Mouse (Mus musculus) intestine, embryonic 15.5 days (tissue): ENCODE data around the gene Flad1. TPM values are rescaled to one million over a fixed set of nuclear protein-coding genes. Genes with fewer than 3 reads are reported as not detected.

Experiments
- ATAC-seq: fragments of 200-750 bp; cut with Nextera tagmentation; 2 replicates; pipeline ENCODE4 v1.8.0; 2017; ENCODE audit warnings: moderate TSS enrichment, moderate library complexity
- H3K27ac ChIP-seq: fragments of 300-500 bp; sonication (generic); 2 replicates; pipeline ENCODE4 v1.5.1; 2015; ENCODE audit warnings: mild to moderate bottlenecking, inconsistent platforms
- H3K27me3 ChIP-seq: fragments of 300-500 bp; sonication (generic); replicated peaks from 2 replicates; pipeline ENCODE4 v1.6.1; 2015; ENCODE audit warnings: inconsistent platforms
- H3K36me3 ChIP-seq: fragments of 300-500 bp; sonication (generic); 2 replicates; pipeline ENCODE4 v1.6.1; 2015; ENCODE audit warnings: inconsistent platforms
- H3K4me1 ChIP-seq: fragments of 300-500 bp; sonication (generic); replicated peaks from 2 replicates; pipeline ENCODE4 v1.6.1; 2015; ENCODE audit warnings: inconsistent platforms
- H3K4me2 ChIP-seq: fragments of 300-500 bp; sonication (generic); replicated peaks from 2 replicates; pipeline ENCODE4 v1.6.1; 2015; ENCODE audit warnings: mild to moderate bottlenecking, inconsistent platforms
- H3K4me3 ChIP-seq: fragments of 300-500 bp; sonication (generic); replicated peaks from 2 replicates; pipeline ENCODE4 v1.5.1; 2015; ENCODE audit warnings: inconsistent platforms
- H3K9ac ChIP-seq: fragments of 300-500 bp; sonication (generic); 2 replicates; pipeline ENCODE4 v1.6.1; 2015; ENCODE audit warnings: inconsistent platforms
- H3K9me3 ChIP-seq: fragments of 300-500 bp; sonication (generic); 2 replicates; pipeline ENCODE4 v1.6.1; 2016; ENCODE audit warnings: inconsistent platforms
- WGBS: fragments of 180-500 bp; shearing (Covaris S2); methylation state at CpG from one replicate; pipeline ENCODE4 v1.1.7; 2015; 5-methylcytosine and 5-hydroxymethylcytosine counted together
- polyA plus RNA-seq: library from polyadenylated mRNA; unstranded; fragments of >200 nt; fragmentation: Nextera tagmentation; extraction: Ambion mirVana; gene quantifications from 2 replicates; pipeline ENCODE4 v1.2.1, GENCODE M21; 2015

Gene Flad1
- polyA plus RNA-seq, 1 experiment from 2014 or later, result 32.9 TPM

- no peak overlapping the region for H3K4me2 ChIP-seq
- H3K9ac ChIP-seq, result no peak overlapping the region
- no peaks in the 10 kb centered on the region for H3K27me3 ChIP-seq
- no peak for ATAC-seq
- peaks cover 14% of the 10 kb centered on the region; the same call in 1 of the 2 replicates for H3K36me3 ChIP-seq
- WGBS, result 62% methylated on average over 16 of the region's 16 CpGs
- 0 out of 2 replicates have a peak, but pooled peaks cover 6% of the 10 kb centered on the region for H3K4me1 ChIP-seq
- no peaks in the 10 kb centered on the region for H3K9me3 ChIP-seq
- H3K27ac ChIP-seq, result no peak overlapping the region
- H3K4me3 ChIP-seq, result no peak overlapping the region
Measured at GRCm38 (mm10) chr3:89408448-89408847, 3.2 kb downstream of the Flad1 start.

- Histone ChIP-seq H3K9ac (no peak overlapping the region), H3K4me3 (no peak overlapping the region), H3K36me3 (peaks cover 23% of the 10 kb centered on the region), H3K27ac (no peak overlapping the region), H3K4me2 (no peak overlapping the region), H3K27me3 (no peaks in the 10 kb centered on the region), H3K4me1 (0 out of 2 replicates have a peak, but pooled peaks cover 6% of the 10 kb centered on the region), H3K9me3 (no peaks in the 10 kb centered on the region)
- 85% methylated on average over 6 of the region's 6 CpGs for WGBS
- no peak for ATAC-seq
Measured at GRCm38 (mm10) chr3:89406887-89407286, 4.8 kb downstream of the Flad1 start.

GRCm38 (mm10) chr3:89402693-89403092 lies 9.0 kb downstream of the Flad1 start, which contains the start of gene Lenep:
TSS of gene Lenep (minus strand) at chr3:89402793.
- WGBS, result 82% methylated on average over 5 of the region's 5 CpGs
- no peaks in the 10 kb centered on the region for H3K4me1 ChIP-seq
- H3K9ac ChIP-seq, result no peak within 1 kb of the TSS
- H3K27me3 ChIP-seq, result no peaks in the 10 kb centered on the region
- no peak for ATAC-seq
- no peak within 1 kb of the TSS for H3K27ac ChIP-seq
- H3K4me3 ChIP-seq, result no peak within 1 kb of the TSS
- no peaks in the 10 kb centered on the region for H3K9me3 ChIP-seq
- H3K36me3 ChIP-seq, result peaks cover 19% of the 10 kb centered on the region
- no peak within 1 kb of the TSS for H3K4me2 ChIP-seq

- Histone ChIP-seq H3K27ac (no peak overlapping the region), H3K4me2 (no peak overlapping the region), H3K9ac (no peak overlapping the region), H3K27me3 (no peaks in the 10 kb centered on the region), H3K36me3 (peaks cover 19% of the 10 kb centered on the region), H3K4me1 (0 out of 2 replicates have a peak, but pooled peaks cover 5% of the 10 kb centered on the region), H3K9me3 (no peaks in the 10 kb centered on the region), H3K4me3 (no peak overlapping the region)
- no peak for ATAC-seq
- 89% methylated on average over 7 of the region's 7 CpGs for WGBS
Measured at GRCm38 (mm10) chr3:89401329-89401728, 10.3 kb downstream of the Flad1 start.

GRCm38 (mm10) chr3:89396654-89397005 lies 15.0 kb downstream of the Flad1 start:
- H3K27me3 ChIP-seq, result no peaks in the 10 kb centered on the region
- no peaks in the 10 kb centered on the region for H3K9me3 ChIP-seq
- H3K27ac ChIP-seq, result no peak overlapping the region
- under 1% methylated on average over 4 of the region's 4 CpGs for WGBS
- peak overlapping the region; percentile 61 for H3K4me3 ChIP-seq
- peaks cover 3% of the 10 kb centered on the region; the same call in 1 of the 2 replicates for H3K36me3 ChIP-seq
- H3K9ac ChIP-seq, result peak overlapping the region; percentile 52
- no peak for ATAC-seq
- peak overlapping the region; percentile 92 for H3K4me2 ChIP-seq
- H3K4me1 ChIP-seq, result peaks cover 32% of the 10 kb centered on the region

- H3K27ac ChIP-seq, result peak overlapping the region; percentile 93
- peak overlapping the region; percentile 52 for H3K9ac ChIP-seq
- peak overlapping the region; percentile 61 for H3K4me3 ChIP-seq
- peaks cover 38% of the 10 kb centered on the region for H3K4me1 ChIP-seq
- H3K9me3 ChIP-seq, result no peaks in the 10 kb centered on the region
- ATAC-seq, result no peak
- H3K4me2 ChIP-seq, result peak overlapping the region; percentile 92
- no peaks in the 10 kb centered on the region for H3K27me3 ChIP-seq
- H3K36me3 ChIP-seq, result peaks cover 3% of the 10 kb centered on the region; the same call in 1 of the 2 replicates
- 0% methylated on average over 44 of the region's 44 CpGs for WGBS
Measured at GRCm38 (mm10) chr3:89395806-89396653, 15.6 kb downstream of the Flad1 start.

- H3K4me1 ChIP-seq, result peaks cover 43% of the 10 kb centered on the region
- peak overlapping the region; percentile 92 for H3K4me2 ChIP-seq
- peaks cover 3% of the 10 kb centered on the region; the same call in 1 of the 2 replicates for H3K36me3 ChIP-seq
- no peaks in the 10 kb centered on the region for H3K27me3 ChIP-seq
- no peaks in the 10 kb centered on the region for H3K9me3 ChIP-seq
- H3K4me3 ChIP-seq, result peak overlapping the region; percentile 61
- H3K9ac ChIP-seq, result peak overlapping the region; percentile 52
- 3% methylated on average over 10 of the region's 10 CpGs for WGBS
- peak overlapping the region; percentile 93 for H3K27ac ChIP-seq
- no peak for ATAC-seq
Measured at GRCm38 (mm10) chr3:89395419-89395805, 16.3 kb downstream of the Flad1 start.

GRCm38 (mm10) chr3:89394894-89395256 lies 16.8 kb downstream of the Flad1 start:
- peak; percentile 48 for ATAC-seq

GRCm38 (mm10) chr3:89394006-89394893 lies 17.4 kb downstream of the Flad1 start, which contains the start of gene Zbtb7b:
TSS of gene Zbtb7b (minus strand) at chr3:89394776.
- peak; percentile 68 for ATAC-seq
- Histone ChIP-seq H3K4me3 (peak within 1 kb of the TSS; percentile 61), H3K9me3 (no peaks in the 10 kb centered on the region), H3K27ac (peak within 1 kb of the TSS; percentile 93), H3K4me1 (peaks cover 54% of the 10 kb centered on the region), H3K4me2 (peak within 1 kb of the TSS; percentile 92), H3K9ac (peak within 1 kb of the TSS; percentile 69), H3K36me3 (no peaks in the 10 kb centered on the region), H3K27me3 (no peaks in the 10 kb centered on the region)
- under 1% methylated on average over 36 of the region's 42 CpGs for WGBS

More at GRCm38 (mm10) chr3:89394894-89395256, 16.8 kb downstream of the Flad1 start:
- Histone ChIP-seq H3K36me3 (peaks cover 1% of the 10 kb centered on the region; the same call in 1 of the 2 replicates), H3K4me3 (peak overlapping the region; percentile 61), H3K9ac (peak overlapping the region; percentile 37), H3K27ac (peak overlapping the region; percentile 93), H3K4me2 (peak overlapping the region; percentile 92), H3K27me3 (no peaks in the 10 kb centered on the region), H3K4me1 (peaks cover 48% of the 10 kb centered on the region), H3K9me3 (no peaks in the 10 kb centered on the region)
- under 1% methylated on average over 12 of the region's 12 CpGs for whole genome bisulfite sequencing

GRCm38 (mm10) chr3:89393605-89394004 lies 18.1 kb downstream of the Flad1 start:
- H3K9me3 ChIP-seq, result no peaks in the 10 kb centered on the region
- H3K4me3 ChIP-seq, result peak overlapping the region; percentile 61
- H3K27ac ChIP-seq, result peak overlapping the region; percentile 93
- peak overlapping the region; percentile 92 for H3K4me2 ChIP-seq
- H3K9ac ChIP-seq, result peak overlapping the region; percentile 69
- under 1% methylated on average over 15 of the region's 15 CpGs for WGBS
- peaks cover 55% of the 10 kb centered on the region for H3K4me1 ChIP-seq
- H3K27me3 ChIP-seq, result no peaks in the 10 kb centered on the region
- no peaks in the 10 kb centered on the region for H3K36me3 ChIP-seq
- ATAC-seq, result peak; percentile 88

GRCm38 (mm10) chr3:89392871-89393311 lies 18.8 kb downstream of the Flad1 start:
- peak overlapping the region; percentile 61 for H3K4me3 ChIP-seq
- no peaks in the 10 kb centered on the region for H3K36me3 ChIP-seq
- H3K4me2 ChIP-seq, result peak overlapping the region; percentile 92
- H3K27me3 ChIP-seq, result no peaks in the 10 kb centered on the region
- H3K4me1 ChIP-seq, result peaks cover 61% of the 10 kb centered on the region
- ATAC-seq, result no peak
- 1% methylated on average over 20 of the region's 24 CpGs for WGBS
- peak overlapping the region; percentile 92 for H3K27ac ChIP-seq
- peak overlapping the region; percentile 69 for H3K9ac ChIP-seq
- no peaks in the 10 kb centered on the region for H3K9me3 ChIP-seq
